Mouse (Mus musculus) kidney, embryonic 14.5 days (tissue): Measurements from ENCODE around the gene Rtp3. TPM values are rescaled to one million over a fixed set of nuclear protein-coding genes. Genes with fewer than 3 reads are reported as not detected.

ENCODE experiments used
- ATAC-seq: fragments of 200-750 bp; cut with Nextera tagmentation; 2 replicates; pipeline ENCODE4 v1.8.0; 2017; ENCODE audit warnings: moderate number of reproducible peaks, mild to moderate bottlenecking, moderate TSS enrichment, moderate library complexity; ENCODE audit not compliant: low FRiP score, low TSS enrichment
- H3K27ac ChIP-seq: fragments of 300-500 bp; sonication (generic); 2 replicates; pipeline ENCODE4 v1.5.1; 2014; ENCODE audit warnings: low read depth, mild to moderate bottlenecking, low read length, moderate library complexity, mixed read lengths
- H3K27me3 ChIP-seq: fragments of 300-500 bp; sonication (generic); 2 replicates; pipeline ENCODE4 v1.6.1; 2014; ENCODE audit warnings: mild to moderate bottlenecking, low read length; ENCODE audit not compliant: control insufficient read depth, insufficient read depth
- H3K36me3 ChIP-seq: fragments of 300-500 bp; sonication (generic); 2 replicates; pipeline ENCODE4 v1.6.1; 2014; ENCODE audit warnings: low read length, mixed read lengths; ENCODE audit not compliant: control insufficient read depth, insufficient read depth
- H3K4me1 ChIP-seq: fragments of 300-500 bp; sonication (generic); 2 replicates; pipeline ENCODE4 v1.6.1; 2014; ENCODE audit warnings: low read length, mixed read lengths; ENCODE audit not compliant: control insufficient read depth, insufficient read depth
- H3K4me2 ChIP-seq: fragments of 300-500 bp; sonication (generic); replicated peaks from 2 replicates; pipeline ENCODE4 v1.6.1; 2014; ENCODE audit warnings: low read depth, mild to moderate bottlenecking, low read length
- H3K4me3 ChIP-seq: fragments of 300-500 bp; sonication (generic); 2 replicates; pipeline ENCODE4 v1.5.1; 2014; ENCODE audit warnings: mild to moderate bottlenecking, low read length
- H3K9ac ChIP-seq: fragments of 300-500 bp; sonication (generic); 2 replicates; pipeline ENCODE4 v1.6.1; 2014; ENCODE audit warnings: low read depth, mild to moderate bottlenecking, low read length, moderate library complexity
- H3K9me3 ChIP-seq: fragments of 300-500 bp; sonication (generic); 2 replicates; pipeline ENCODE4 v1.6.1; 2016; ENCODE audit warnings: low read length; ENCODE audit not compliant: control insufficient read depth
- WGBS: fragments of 180-500 bp; shearing (Covaris S2); extraction: QIAGEN DNeasy Blood & Tissue Kit; methylation state at CpG from one replicate; pipeline ENCODE4 v1.1.7; 2014; 5-methylcytosine and 5-hydroxymethylcytosine counted together
- polyA plus RNA-seq: library from polyadenylated mRNA; unstranded; fragments of >200 nt; fragmentation: Nextera tagmentation; extraction: Ambion mirVana; gene quantifications from 2 replicates; pipeline ENCODE4 v1.2.1, GENCODE M21; 2014

The Rtp3 gene
- polyA plus RNA-seq, 1 experiment from 2014 or later = 0.32 TPM

GRCm38 (mm10) chr9:110945343-110945742 lies 45.0 kb downstream of the Rtp3 start:
- Histone ChIP-seq H3K9ac (no peak overlapping the region), H3K9me3 (no peaks in the 10 kb centered on the region), H3K36me3 (no peaks in the 10 kb centered on the region), H3K27me3 (peaks cover 41% of the 10 kb centered on the region), H3K4me1 (0 out of 2 replicates have a peak, but pooled peaks cover 2% of the 10 kb centered on the region), H3K4me3 (no peak overlapping the region), H3K27ac (no peak overlapping the region), H3K4me2 (no peak overlapping the region)
- ATAC-seq = no peak
- WGBS = 8% methylated on average over 18 of the region's 18 CpGs

GRCm38 (mm10) chr9:110944265-110944664 lies 46.1 kb downstream of the Rtp3 start:
- peaks cover 41% of the 10 kb centered on the region for H3K27me3 ChIP-seq
- 36% methylated on average over 13 of the region's 13 CpGs for WGBS

GRCm38 (mm10) chr9:110937506-110938490 lies 52.6 kb downstream of the Rtp3 start:
- Histone ChIP-seq H3K27me3 (no peaks in the 10 kb centered on the region), H3K4me1 (no peaks in the 10 kb centered on the region)
- 68% methylated on average over 12 of the region's 12 CpGs for WGBS

More at GRCm38 (mm10) chr9:110944265-110944664, 46.1 kb downstream of the Rtp3 start:
- no peak for ATAC-seq
- Histone ChIP-seq H3K36me3 (no peaks in the 10 kb centered on the region), H3K9me3 (no peaks in the 10 kb centered on the region), H3K27ac (no peak overlapping the region), H3K4me1 (0 out of 2 replicates have a peak, but pooled peaks cover 2% of the 10 kb centered on the region), H3K9ac (no peak overlapping the region), H3K4me3 (no peak overlapping the region), H3K4me2 (no peak overlapping the region)

GRCm38 (mm10) chr9:110935941-110936340 lies 54.4 kb downstream of the Rtp3 start:
- H3K4me3 ChIP-seq = no peak overlapping the region
- no peak overlapping the region for H3K9ac ChIP-seq
- no peaks in the 10 kb centered on the region for H3K36me3 ChIP-seq
- WGBS = 82% methylated on average over 7 of the region's 7 CpGs
- H3K4me1 ChIP-seq = no peaks in the 10 kb centered on the region
- no peak overlapping the region for H3K4me2 ChIP-seq
- no peak for ATAC-seq
- H3K27me3 ChIP-seq = no peaks in the 10 kb centered on the region
- no peaks in the 10 kb centered on the region for H3K9me3 ChIP-seq
- H3K27ac ChIP-seq = no peak overlapping the region

More at GRCm38 (mm10) chr9:110937506-110938490, 52.6 kb downstream of the Rtp3 start:
- no peak for ATAC-seq
- Histone ChIP-seq H3K4me3 (no peak overlapping the region), H3K36me3 (no peaks in the 10 kb centered on the region), H3K4me2 (no peak overlapping the region), H3K9ac (no peak overlapping the region), H3K9me3 (no peaks in the 10 kb centered on the region), H3K27ac (no peak overlapping the region)

Other genes with a start within 250 kb of the Rtp3 start
- 0.96 and 1.4 TPM in 2 replicates for gene Myl3, start 248.7 kb downstream of the Rtp3 start, polyA plus RNA-seq
- gene Pth1r, start 243.4 kb downstream of the Rtp3 start, polyA plus RNA-seq = 27.3 and 40.9 TPM in 2 replicates
- not detected in 2 replicates for gene Prss42, start 192.4 kb downstream of the Rtp3 start, polyA plus RNA-seq
- not detected in 2 replicates for gene Prss44, start 176.6 kb downstream of the Rtp3 start, polyA plus RNA-seq
- not detected in 2 replicates for gene Prss43, start 163.9 kb downstream of the Rtp3 start, polyA plus RNA-seq
- gene Prss45, start 156.0 kb downstream of the Rtp3 start, polyA plus RNA-seq = not detected in 2 replicates
- not detected in 2 replicates for gene Prss46, start 146.1 kb downstream of the Rtp3 start, polyA plus RNA-seq
- 0.24 and 1.1 TPM in 2 replicates for gene Prss50, start 132.6 kb downstream of the Rtp3 start, polyA plus RNA-seq
- 2.4 and 4.1 TPM in 2 replicates for gene Als2cl, start 110.7 kb downstream of the Rtp3 start, polyA plus RNA-seq
- gene Tmie, start 110.5 kb downstream of the Rtp3 start, polyA plus RNA-seq = 0.38 and 0.49 TPM in 2 replicates
- not detected in 2 replicates for gene Fam240a, start 73.7 kb downstream of the Rtp3 start, polyA plus RNA-seq
- not detected in 2 replicates for gene Tdgf1, start 44.4 kb downstream of the Rtp3 start, polyA plus RNA-seq
- 0.15 TPM in 1 of 2 replicates, not detected in the other for gene Lrrc2, start 39.0 kb downstream of the Rtp3 start, polyA plus RNA-seq
- gene Ltf, start 28.7 kb upstream of the Rtp3 start, polyA plus RNA-seq = 0.31 and 0.41 TPM in 2 replicates
- 0.61 and 0.83 TPM in 2 replicates for gene Ccrl2, start 66.9 kb upstream of the Rtp3 start, polyA plus RNA-seq
- gene Lrrfip2, start 127.0 kb upstream of the Rtp3 start, polyA plus RNA-seq = 29.6 and 37.8 TPM in 2 replicates